Mouse (Mus musculus) testis, adult 2 months (tissue): ENCODE data around the gene Bcl7a.

Source experiments
- CTCF ChIP-seq: fragments of 200-500 bp; IDR thresholded peaks from 2 replicates; pipeline ENCODE4 v1.5.1; 2012; ENCODE audit warnings: low read depth, mild to moderate bottlenecking, inconsistent platforms, low read length, moderate library complexity; ENCODE audit not compliant: control insufficient read depth, insufficient read depth, insufficient replicate concordance
- POLR2A ChIP-seq: fragments of 200-500 bp; IDR thresholded peaks from 2 replicates; pipeline ENCODE4 v1.6.1; 2012; ENCODE audit warnings: low read depth, mild to moderate bottlenecking, inconsistent platforms, low read length, moderate library complexity; ENCODE audit not compliant: control insufficient read depth

DNA sequence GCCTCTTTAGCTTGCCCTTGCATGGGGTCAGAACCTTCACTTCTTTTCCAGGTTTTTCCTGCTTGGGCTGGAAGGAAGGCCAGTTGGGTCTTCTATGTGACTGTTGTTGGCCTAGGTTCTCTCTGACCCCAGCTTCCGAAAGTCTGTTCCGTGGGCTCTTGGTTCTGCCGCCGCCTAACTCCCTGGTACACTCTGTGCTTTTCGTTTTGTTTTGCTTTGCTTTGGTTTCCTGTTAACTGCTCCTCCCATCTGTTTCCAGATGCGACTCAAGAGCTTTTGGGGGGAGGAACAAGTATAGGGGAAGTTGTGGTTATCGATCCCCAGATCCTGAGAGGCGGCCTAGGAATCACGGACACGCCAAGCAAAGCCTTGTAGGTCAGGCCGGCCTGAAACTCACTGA is 54.2 kb downstream of the Bcl7a start:
- TF ChIP-seq CTCF (no peak), POLR2A (no peak)
